Mouse (Mus musculus): ENCODE measurements around the gene Cdh8. TPM values are rescaled to one million over a fixed set of nuclear protein-coding genes. Genes with fewer than 3 reads are reported as not detected.

Cdh8 gene
- polyA plus RNA-seq, 2 experiments, result 2.6 to 3.0 TPM

GRCm38 (mm10) chr8:99098453-99098852, 317.8 kb downstream of the Cdh8 start:
- 76% methylated on average over 2 of the region's 2 CpGs for WGBS

DNA sequence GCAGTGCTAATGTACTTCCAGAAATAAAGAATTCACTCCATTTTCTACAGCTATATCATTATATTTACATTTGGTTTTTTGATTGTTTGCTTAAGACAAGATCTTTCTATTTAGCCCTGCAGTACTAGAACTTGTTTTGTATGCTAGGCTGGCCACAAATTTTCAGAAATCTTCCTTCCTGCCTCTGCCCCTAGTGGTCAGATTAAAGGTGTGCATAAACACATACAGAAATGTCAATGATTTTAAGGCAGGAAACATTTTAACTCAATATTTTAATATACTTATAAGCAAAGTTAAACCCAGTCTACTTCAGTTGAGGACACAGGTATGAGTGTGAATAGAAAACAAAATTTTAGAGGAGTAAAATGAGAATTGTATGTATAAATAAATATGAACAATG, 364.9 kb downstream of the Cdh8 start:
- Histone ChIP-seq H3K27ac (replicated peaks; ENCODE audit: low read depth, low read length) (no peak overlapping the region), H3K27me3 (ENCODE audit: control insufficient read depth, insufficient read depth, low read length) (no peaks in the 10 kb centered on the region), H3K9me3 (ENCODE audit: control insufficient read depth, low read length) (no peaks in the 10 kb centered on the region), H3K9ac (ENCODE audit: low read depth, low read length, severe bottlenecking) (no peak overlapping the region), H3K36me3 (ENCODE audit: control insufficient read depth, insufficient read depth, low read length) (no peaks in the 10 kb centered on the region), H3K4me3 (replicated peaks; ENCODE audit: low read length) (no peak overlapping the region), H3K4me2 (replicated peaks; ENCODE audit: low read depth, low read length, severe bottlenecking) (no peak overlapping the region), H3K4me1 (ENCODE audit: control insufficient read depth, insufficient read depth, low read length) (no peaks in the 10 kb centered on the region)
- DNase-seq (ENCODE audit: low spot score) (no peak), ATAC-seq (ENCODE audit: low FRiP score, low read depth) (no peak)
- no peak for TF ChIP-seq POLR2A (IDR thresholded peaks at IDR 0.05; ENCODE audit: borderline replicate concordance, extremely low read depth, insufficient read depth, insufficient read length)

More at GRCm38 (mm10) chr8:99098453-99098852, 317.8 kb downstream of the Cdh8 start:
- no peak for TF ChIP-seq POLR2A (IDR thresholded peaks at IDR 0.05; ENCODE audit: borderline replicate concordance, extremely low read depth, insufficient read depth, insufficient read length)
- no peaks in the 10 kb centered on the region for H3K27me3 ChIP-seq (ENCODE audit: control insufficient read depth, insufficient read depth, low read length)
- no peak overlapping the region for H3K4me2 ChIP-seq (replicated peaks; ENCODE audit: low read depth, low read length, severe bottlenecking)
- H3K36me3 ChIP-seq (ENCODE audit: control insufficient read depth, insufficient read depth, low read length), result no peaks in the 10 kb centered on the region
- H3K9ac ChIP-seq (ENCODE audit: low read depth, low read length, severe bottlenecking), result no peak overlapping the region
- ATAC-seq (ENCODE audit: low FRiP score, low read depth), result no peak
- no peaks in the 10 kb centered on the region for H3K4me1 ChIP-seq (ENCODE audit: control insufficient read depth, insufficient read depth, low read length)
- DNase-seq (ENCODE audit: low spot score), result no peak
- no peak overlapping the region for H3K27ac ChIP-seq (replicated peaks; ENCODE audit: low read depth, low read length)
- H3K9me3 ChIP-seq (ENCODE audit: control insufficient read depth, low read length), result no peaks in the 10 kb centered on the region
- no peak overlapping the region for H3K4me3 ChIP-seq (replicated peaks; ENCODE audit: low read length)

GRCm38 (mm10) chr8:99048664-99049363, 367.5 kb downstream of the Cdh8 start:
- H3K27me3 ChIP-seq (ENCODE audit: control insufficient read depth, insufficient read depth, low read length), result no peaks in the 10 kb centered on the region
- no peak for DNase-seq (ENCODE audit: low spot score)
- TF ChIP-seq POLR2A (IDR thresholded peaks at IDR 0.05; ENCODE audit: borderline replicate concordance, extremely low read depth, insufficient read depth, insufficient read length), result no peak
- H3K9ac ChIP-seq (ENCODE audit: low read depth, low read length, severe bottlenecking), result no peak overlapping the region
- no peak overlapping the region for H3K27ac ChIP-seq (replicated peaks; ENCODE audit: low read depth, low read length)
- no peak for ATAC-seq (ENCODE audit: low FRiP score, low read depth)
- H3K4me1 ChIP-seq (ENCODE audit: control insufficient read depth, insufficient read depth, low read length), result no peaks in the 10 kb centered on the region
- H3K4me2 ChIP-seq (replicated peaks; ENCODE audit: low read depth, low read length, severe bottlenecking), result no peak overlapping the region
- H3K9me3 ChIP-seq (ENCODE audit: control insufficient read depth, low read length), result no peaks in the 10 kb centered on the region
- H3K4me3 ChIP-seq (replicated peaks; ENCODE audit: low read length), result no peak overlapping the region
- 73% methylated on average over 8 of the region's 8 CpGs for WGBS
- no peaks in the 10 kb centered on the region for H3K36me3 ChIP-seq (ENCODE audit: control insufficient read depth, insufficient read depth, low read length)

DNA sequence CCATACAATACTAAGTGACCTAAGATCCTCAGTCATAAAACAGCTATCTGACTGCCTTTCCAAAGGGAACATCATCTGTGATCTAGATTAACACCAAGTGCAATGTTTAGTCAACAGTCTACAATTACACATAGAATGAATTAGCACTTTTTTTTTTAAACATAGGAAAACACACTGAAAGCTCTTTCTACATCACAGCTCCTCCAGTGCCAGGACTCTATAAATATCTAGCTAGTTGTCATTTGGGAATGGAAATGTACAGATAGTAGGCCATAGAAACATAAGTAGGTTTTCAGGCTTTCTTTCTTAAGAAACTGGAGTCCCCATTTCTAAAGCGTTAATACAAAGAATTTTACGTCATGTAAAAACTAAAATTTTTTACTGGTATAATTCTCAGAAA, 375.8 kb downstream of the Cdh8 start:
- H3K27ac ChIP-seq (replicated peaks; ENCODE audit: low read depth, low read length), result no peak overlapping the region
- no peak overlapping the region for H3K4me2 ChIP-seq (replicated peaks; ENCODE audit: low read depth, low read length, severe bottlenecking)
- no peaks in the 10 kb centered on the region for H3K36me3 ChIP-seq (ENCODE audit: control insufficient read depth, insufficient read depth, low read length)
- no peaks in the 10 kb centered on the region for H3K4me1 ChIP-seq (ENCODE audit: control insufficient read depth, insufficient read depth, low read length)
- H3K9me3 ChIP-seq (ENCODE audit: control insufficient read depth, low read length), result no peaks in the 10 kb centered on the region
- TF ChIP-seq POLR2A (IDR thresholded peaks at IDR 0.05; ENCODE audit: borderline replicate concordance, extremely low read depth, insufficient read depth, insufficient read length), result no peak
- H3K4me3 ChIP-seq (replicated peaks; ENCODE audit: low read length), result no peak overlapping the region
- no peak for ATAC-seq (ENCODE audit: low FRiP score, low read depth)
- H3K9ac ChIP-seq (ENCODE audit: low read depth, low read length, severe bottlenecking), result no peak overlapping the region
- WGBS, result 96% methylated on average over 2 of the region's 2 CpGs
- no peak for DNase-seq (ENCODE audit: low spot score)
- H3K27me3 ChIP-seq (ENCODE audit: control insufficient read depth, insufficient read depth, low read length), result no peaks in the 10 kb centered on the region

GRCm38 (mm10) chr8:99031060-99031459, 385.2 kb downstream of the Cdh8 start:
- H3K4me2 ChIP-seq (replicated peaks; ENCODE audit: low read depth, low read length, severe bottlenecking), result no peak overlapping the region
- no peak for TF ChIP-seq POLR2A (IDR thresholded peaks at IDR 0.05; ENCODE audit: borderline replicate concordance, extremely low read depth, insufficient read depth, insufficient read length)
- no peaks in the 10 kb centered on the region for H3K27me3 ChIP-seq (ENCODE audit: control insufficient read depth, insufficient read depth, low read length)
- H3K4me3 ChIP-seq (replicated peaks; ENCODE audit: low read length), result no peak overlapping the region
- ATAC-seq (ENCODE audit: low FRiP score, low read depth) (no peak), DNase-seq (ENCODE audit: low spot score) (no peak)
- H3K36me3 ChIP-seq (ENCODE audit: control insufficient read depth, insufficient read depth, low read length), result no peaks in the 10 kb centered on the region
- no peak overlapping the region for H3K27ac ChIP-seq (replicated peaks; ENCODE audit: low read depth, low read length)
- H3K9me3 ChIP-seq (ENCODE audit: control insufficient read depth, low read length), result no peaks in the 10 kb centered on the region
- no peak overlapping the region for H3K9ac ChIP-seq (ENCODE audit: low read depth, low read length, severe bottlenecking)
- WGBS, result 79% methylated on average over 4 of the region's 4 CpGs
- H3K4me1 ChIP-seq (ENCODE audit: control insufficient read depth, insufficient read depth, low read length), result no peaks in the 10 kb centered on the region
